Mouse (Mus musculus): Measurements from ENCODE around the gene Nudc. TPM values are rescaled to one million over a fixed set of nuclear protein-coding genes. Genes with fewer than 3 reads are reported as not detected.

The Nudc gene
- 10.3 TPM in 2 replicates for polyA plus RNA-seq (2012; rRNA removed)

GRCm38 (mm10) chr4:133545272-133546231 lies at the start of gene Nudc:
Gene Nudc, minus strand, starts transcription at chr4:133545996.

DNA sequence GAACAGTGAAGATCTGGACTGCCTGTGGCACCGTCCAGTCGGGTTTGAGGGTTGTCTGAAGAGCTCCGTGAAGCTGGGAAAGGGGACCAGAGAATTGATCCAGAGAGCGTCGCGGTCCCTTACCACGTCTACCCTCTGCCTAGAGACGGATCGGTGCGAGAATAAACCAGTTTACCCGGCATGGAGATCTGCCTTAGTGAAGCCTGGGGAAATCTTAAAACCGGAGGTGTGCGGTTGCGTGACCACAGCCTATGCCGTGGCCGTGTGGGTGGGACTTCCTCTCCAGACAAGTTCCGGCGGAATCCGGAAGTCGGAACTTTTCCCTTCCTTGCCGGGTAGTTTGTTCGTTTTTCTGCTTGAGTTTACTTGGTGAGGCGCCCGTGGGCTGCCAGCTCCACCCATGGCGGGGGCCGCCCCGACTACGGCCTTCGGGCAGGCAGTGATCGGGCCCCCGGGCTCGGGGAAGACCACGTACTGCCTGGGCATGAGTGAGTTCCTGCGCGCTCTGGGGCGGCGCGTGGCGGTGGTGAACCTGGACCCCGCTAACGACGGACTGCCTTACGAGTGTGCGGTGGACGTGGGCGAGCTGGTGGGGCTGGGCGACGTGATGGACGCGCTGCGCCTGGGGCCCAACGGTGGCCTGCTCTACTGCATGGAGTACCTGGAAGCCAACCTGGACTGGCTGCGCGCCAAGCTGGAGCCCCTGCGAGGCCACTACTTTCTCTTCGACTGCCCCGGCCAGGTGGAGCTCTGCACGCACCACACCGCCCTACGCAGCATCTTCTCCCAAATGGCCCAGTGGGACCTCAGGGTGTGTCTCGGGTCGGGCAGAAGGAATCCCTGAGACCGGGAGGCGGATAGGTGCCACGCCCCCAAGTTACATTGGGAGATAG lies 38.5 kb upstream of the Nudc start, which contains the start of gene Gpn2:
Gene Gpn2, plus strand, starts transcription at position 304 of the 893 bp plus-strand sequence.

GRCm38 (mm10) chr4:133574070-133574842 lies 28.5 kb upstream of the Nudc start, which contains the start of gene Gpatch3:
Gene Gpatch3, plus strand, starts transcription at chr4:133574745.

GRCm38 (mm10) chr4:133552768-133553447 lies 7.1 kb upstream of the Nudc start, which contains the start of gene Nr0b2:
Gene Nr0b2, plus strand, starts transcription at chr4:133553376.

DNA sequence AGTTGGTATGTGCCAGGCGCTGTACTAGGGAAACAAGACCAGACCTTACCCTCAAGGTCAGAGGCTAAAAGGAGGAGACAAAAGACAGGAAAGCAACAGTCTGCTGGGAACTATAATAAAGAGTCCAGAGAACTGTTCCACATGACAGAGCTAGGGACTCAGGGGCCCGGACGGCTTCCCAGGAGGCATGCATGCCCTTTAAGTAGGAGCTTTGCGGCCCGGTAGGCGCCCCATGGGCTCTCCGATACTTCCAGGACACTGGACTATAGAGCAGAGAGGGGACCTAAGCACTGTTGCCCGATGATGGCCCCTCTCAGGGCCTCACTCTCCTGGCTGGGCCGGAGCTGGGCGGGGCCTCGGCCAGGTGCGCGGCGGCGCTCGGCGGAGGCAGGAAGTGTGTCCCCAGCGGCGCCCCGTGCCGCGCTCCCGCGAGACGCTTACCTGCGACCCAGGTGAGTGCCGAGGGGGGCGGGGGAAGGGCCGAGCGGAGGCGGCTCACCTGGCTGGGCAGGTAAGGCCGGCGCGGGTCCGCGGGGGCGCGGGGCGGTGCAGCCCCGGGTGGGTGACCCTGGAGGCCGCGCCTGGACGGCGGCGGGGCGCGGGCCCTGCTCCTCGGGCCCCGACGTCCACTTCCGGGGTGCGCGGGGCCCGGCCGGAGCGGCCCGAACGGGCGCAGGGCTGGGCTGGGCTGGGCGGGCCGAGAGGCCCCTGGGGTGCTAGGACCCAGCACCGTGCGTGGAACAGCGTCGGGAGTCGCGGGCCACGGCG lies 27.0 kb downstream of the Nudc start, which contains the start of gene Kdf1:
Gene Kdf1, plus strand, starts transcription at position 363 of the 768 bp plus-strand sequence.

DNA sequence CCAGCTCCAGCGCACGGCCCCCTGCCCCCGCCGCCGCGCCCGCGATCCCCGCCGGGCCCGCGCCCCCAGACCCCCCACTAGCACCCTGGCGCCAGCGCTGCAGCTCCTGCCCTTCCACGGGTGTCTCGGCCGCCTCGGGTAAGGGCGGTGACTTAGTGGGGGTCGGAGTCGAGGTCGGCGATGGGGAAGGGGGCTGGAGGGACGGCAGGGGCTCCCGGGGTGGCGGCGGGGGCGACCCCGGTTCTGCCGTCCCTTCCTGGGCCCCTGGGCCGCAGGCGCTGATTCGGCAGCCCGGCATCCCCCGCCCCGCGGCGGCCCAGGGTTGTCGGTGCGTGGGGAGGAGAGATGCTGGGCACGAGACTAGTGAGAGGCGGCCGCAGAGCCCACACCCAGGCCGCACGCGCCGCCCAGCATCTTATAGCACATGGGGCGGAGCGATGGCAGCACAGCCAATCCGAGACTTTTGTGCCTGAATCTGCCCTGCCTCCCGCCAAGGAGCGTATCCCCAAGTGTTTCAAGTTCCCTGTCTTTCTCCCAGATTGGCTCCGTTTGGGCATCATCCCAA lies 47.6 kb downstream of the Nudc start, which contains the start of gene Trnp1:
Gene Trnp1, minus strand, starts transcription at position 391 of the 565 bp plus-strand sequence.

Other genes with a start within 250 kb of the Nudc start
- gene Wdtc1, start 192.5 kb downstream of the Nudc start, polyA plus RNA-seq (2012; rRNA removed), result 25.4 and 25.7 TPM in 2 replicates
- 114 and 144 TPM in 2 replicates for gene Slc9a1, start 176.3 kb downstream of the Nudc start, polyA plus RNA-seq (2012; rRNA removed)
- 15.0 and 35.0 TPM in 2 replicates for gene Tent5b, start 65.9 kb downstream of the Nudc start, polyA plus RNA-seq (2012; rRNA removed)
- gene Trnp1, start 47.4 kb downstream of the Nudc start, polyA plus RNA-seq (2012; rRNA removed), result 9.6 and 21.2 TPM in 2 replicates
- gene Kdf1, start 27.0 kb downstream of the Nudc start, polyA plus RNA-seq (2012; rRNA removed), result 33.3 and 37.0 TPM in 2 replicates
- 14.8 and 32.2 TPM in 2 replicates for gene Nr0b2, start 7.4 kb upstream of the Nudc start, polyA plus RNA-seq (2012; rRNA removed)
- gene Gpatch3, start 28.7 kb upstream of the Nudc start, polyA plus RNA-seq (2012; rRNA removed), result 3.0 and 4.2 TPM in 2 replicates
- gene Gpn2, start 38.4 kb upstream of the Nudc start, polyA plus RNA-seq (2012; rRNA removed), result 26.8 and 39.3 TPM in 2 replicates
- 216 and 251 TPM in 2 replicates for gene Sfn, start 56.2 kb upstream of the Nudc start, polyA plus RNA-seq (2012; rRNA removed)
- 16.2 and 20.2 TPM in 2 replicates for gene Zdhhc18, start 104.2 kb upstream of the Nudc start, polyA plus RNA-seq (2012; rRNA removed)
- 5.0 and 5.5 TPM in 2 replicates for gene Pigv, start 126.7 kb upstream of the Nudc start, polyA plus RNA-seq (2012; rRNA removed)
- gene Arid1a, start 210.8 kb upstream of the Nudc start, polyA plus RNA-seq (2012; rRNA removed), result 16.7 and 22.6 TPM in 2 replicates